Mouse (Mus musculus) stomach, postnatal 0 days (tissue): ENCODE measurements around the gene Krba1.

Experiments
- CTCF ChIP-seq: IDR thresholded peaks from 2 replicates; pipeline ENCODE4 v1.5.1; 2016; ENCODE audit warnings: antibody characterized with exemption, low read depth, mild to moderate bottlenecking, moderate library complexity
- EP300 ChIP-seq: optimal IDR thresholded peaks from 2 replicates; pipeline ENCODE3; 2016; ENCODE audit warnings: antibody characterized with exemption

GRCm38 (mm10) chr6:48467490-48467889 lies 72.1 kb downstream of the Krba1 start:
- TF ChIP-seq CTCF (no peak), EP300 (no peak)
